24 mouse cellular contexts compared by ENCODE assay signal in the genomic region with DNA sequence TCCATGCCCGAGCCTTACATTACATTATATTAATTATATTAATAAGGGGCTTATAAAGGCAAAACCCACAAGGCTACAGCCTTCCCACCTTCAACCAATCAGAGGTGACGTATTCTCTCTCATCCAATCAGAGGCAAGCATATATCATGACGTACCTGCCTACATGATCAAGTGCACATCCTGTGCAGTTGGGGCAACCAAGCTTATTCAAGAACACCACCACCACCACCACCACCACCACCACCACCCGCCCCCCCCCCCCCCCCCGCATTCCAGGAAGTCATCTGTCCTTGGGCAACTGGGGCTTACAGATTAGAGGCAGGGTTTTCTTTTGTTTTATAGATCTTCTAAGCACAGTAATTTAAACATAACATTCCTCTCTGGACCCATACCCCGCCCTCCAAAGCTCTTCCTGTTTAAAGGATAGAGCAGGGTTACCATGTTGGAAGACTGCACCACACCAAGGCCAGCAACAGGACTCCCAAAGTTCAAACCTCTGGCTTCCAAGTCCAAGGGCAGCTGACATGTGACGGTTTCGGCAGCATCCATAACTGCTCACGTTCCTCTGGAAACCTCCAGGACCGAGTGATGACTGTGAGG.
DNase-seq lines count a peak whose midpoint lies in the region; ATAC-seq lines count a peak whose summit lies in the region.
"Had no signal": no experiment of that assay in that cellular context is flagged by ENCODE, and none has a peak within 500 bp of the region (broad histone marks: within the 10 kb centered on the region; RNA-seq: fewer than 3 reads in every experiment).

No protein-coding gene starts in this region.

- no peak overlapping the region for H3K4me2 ChIP-seq in kidney, embryonic 15.5 days
- H3K4me2 ChIP-seq: embryonic facial prominence, embryonic 13.5 days; embryonic facial prominence, embryonic 15.5 days; forebrain, embryonic 12.5 days had no signal

- no peaks in the 10 kb centered on the region for H3K36me3 ChIP-seq in kidney, embryonic 15.5 days
- H3K36me3 ChIP-seq: embryonic facial prominence, embryonic 13.5 days; embryonic facial prominence, embryonic 15.5 days; forebrain, embryonic 10.5 days; forebrain, embryonic 12.5 days; G1E had no signal

- 81% methylated on average over 10 of the region's 10 CpGs for WGBS in kidney, embryonic 15.5 days

- peak; percentile 60 for DNase-seq in ES-CJ7 (ENCODE audit: low read depth, low spot score)
- DNase-seq in R1 (ENCODE audit: low read depth, low spot score) = peak; percentile 71
- DNase-seq: adrenal gland, adult 8-10 months; adrenal gland, postnatal 14 days; adrenal gland, postnatal 36 days; cerebellum, adult 11-12 months; cerebellum, adult 2 months; cerebellum, adult 9-10 months; cerebellum, postnatal 10 days; cerebellum, postnatal 25 days; embryo, embryonic 11 days had no signal

- H3K27ac ChIP-seq in kidney, embryonic 15.5 days = no peak overlapping the region
- H3K27ac ChIP-seq: embryonic facial prominence, embryonic 13.5 days; embryonic facial prominence, embryonic 15.5 days; forebrain, embryonic 10.5 days; forebrain, embryonic 12.5 days had no signal

- ATAC-seq in common myeloid progenitor, adult 5-6 weeks (replicated peaks; ENCODE audit: low read depth, poor library complexity, severe bottlenecking) = peak; percentile 26; the same call in 1 of the 2 replicates
- no peak for ATAC-seq in megakaryocyte progenitor cell, adult 5-6 weeks (replicated peaks; ENCODE audit: poor library complexity)
- no peak for ATAC-seq in kidney, embryonic 15.5 days (replicated peaks; ENCODE audit: low FRiP score)
- ATAC-seq: activated CD4-positive, CD25-positive, alpha-beta regulatory T cell, adult 4 months; forebrain, embryonic 14.5 days; forebrain, embryonic 16.5 days; Patski had no signal

- peaks cover 28% of the 10 kb centered on the region for H3K27me3 ChIP-seq in kidney, embryonic 15.5 days

- peaks cover 11% of the 10 kb centered on the region; the same call in 1 of the 2 replicates for H3K4me1 ChIP-seq in kidney, embryonic 15.5 days

- no peaks in the 10 kb centered on the region for H3K9me3 ChIP-seq in kidney, embryonic 15.5 days (replicated peaks)
- H3K9me3 ChIP-seq: embryonic facial prominence, embryonic 15.5 days; forebrain, embryonic 12.5 days had no signal

- no peak overlapping the region for H3K4me3 ChIP-seq in kidney, embryonic 15.5 days (replicated peaks)
- H3K4me3 ChIP-seq: embryonic facial prominence, embryonic 13.5 days; embryonic facial prominence, embryonic 15.5 days; erythroblast, embryonic 14.5 days; forebrain, embryonic 10.5 days; forebrain, embryonic 12.5 days had no signal

- H3K9ac ChIP-seq in kidney, embryonic 15.5 days = no peak overlapping the region
- H3K9ac ChIP-seq: embryonic facial prominence, embryonic 13.5 days; embryonic facial prominence, embryonic 15.5 days; forebrain, embryonic 12.5 days had no signal
